Mouse (Mus musculus) adrenal gland, postnatal 4 days (tissue): ENCODE data around the gene Eml3. TPM values are rescaled to one million over a fixed set of nuclear protein-coding genes. Genes with fewer than 3 reads are reported as not detected.

ENCODE experiments used
- DNase-seq, 2 experiments: peaks; one replicate each; pipeline ENCODE4 v3.0.0; 2021 to 2022; ENCODE audit warnings: low spot score in 2 of 2, mixed read lengths in 2 of 2
- microRNA-seq: library from miRNA; unstranded; fragments of <30 nt; microRNA quantifications from one replicate; pipeline ENCODE4 v1.2.0, GENCODE M21; 2021
- total RNA-seq, 2 experiments: library from RNA; stranded (reverse); gene quantifications; 2 replicates each; pipeline ENCODE4 v1.2.3; 2021

Eml3 gene
- total RNA-seq, 2 experiments from 2014 or later, result 65.2 to 72.1 TPM

DNA sequence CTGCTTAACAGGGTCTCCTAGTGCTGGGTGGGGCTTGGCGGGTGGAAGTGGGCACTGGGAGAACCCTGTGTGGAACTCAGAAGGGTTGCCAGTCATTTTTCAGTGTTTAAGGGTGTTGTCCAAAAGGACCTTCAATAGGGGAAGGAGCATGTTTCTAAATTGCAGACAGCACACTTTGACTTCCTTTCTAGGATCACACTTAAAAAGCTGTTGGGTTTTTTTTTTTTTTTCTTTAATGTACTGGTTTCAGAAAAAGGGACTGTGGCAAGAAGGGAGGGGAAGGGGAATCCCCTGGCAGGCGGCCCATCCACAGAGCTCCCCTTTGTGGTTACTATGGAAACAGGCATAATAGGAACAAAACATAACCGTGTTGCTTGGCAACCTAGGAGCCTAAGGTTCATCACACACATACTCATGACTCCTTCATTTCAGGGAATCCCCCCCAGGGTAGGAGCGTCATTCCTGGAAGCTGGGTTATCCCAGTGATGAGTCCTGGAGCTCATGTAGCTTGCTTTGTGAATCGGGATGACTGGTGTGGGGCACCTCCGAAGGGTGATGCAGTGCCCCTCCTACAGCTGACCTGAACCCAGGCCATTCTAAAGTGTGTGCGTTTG lies 55.0 kb downstream of the Eml3 start:
- DNase-seq, result no peak

DNA sequence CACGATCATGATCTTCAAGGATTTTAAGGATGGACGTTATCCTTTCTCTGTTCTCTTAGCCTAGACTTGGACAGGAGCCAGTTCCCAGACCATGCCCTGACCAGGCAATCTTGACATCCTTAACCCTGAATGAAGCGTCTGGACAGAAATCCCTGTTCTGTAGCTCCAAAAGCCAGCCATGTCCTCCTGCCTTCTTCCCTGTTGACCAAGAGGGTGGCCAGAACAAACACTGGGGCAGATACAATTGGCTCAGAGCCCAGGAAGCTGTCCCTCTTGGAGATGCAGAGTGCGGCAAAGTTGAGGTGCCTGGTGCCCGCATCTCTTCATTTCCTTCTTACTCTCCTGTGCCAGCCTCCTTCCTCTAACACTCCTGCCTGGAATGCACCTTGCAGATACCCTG lies 56.5 kb downstream of the Eml3 start:
- DNase-seq, result no peak

DNA sequence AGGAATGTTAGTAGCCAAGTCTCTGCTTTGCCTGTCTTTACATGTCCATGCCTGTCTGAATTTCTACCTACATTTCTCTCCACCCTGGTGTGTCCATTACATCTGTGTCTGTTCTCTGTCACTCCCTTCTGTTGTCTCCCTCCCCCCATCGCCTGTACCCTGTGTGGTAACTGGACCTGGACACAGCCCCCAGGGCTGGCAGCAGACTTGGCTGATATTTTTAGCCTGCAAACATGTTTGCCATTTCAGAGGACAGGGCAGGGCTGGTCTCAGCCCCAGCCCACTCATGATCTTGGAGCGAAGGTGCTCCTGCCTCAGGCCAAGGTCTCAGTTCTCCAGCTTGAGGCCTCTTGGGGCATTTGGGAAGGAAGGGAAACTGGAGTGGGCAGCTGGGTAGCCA lies 58.5 kb downstream of the Eml3 start:
- DNase-seq, result no peak

DNA sequence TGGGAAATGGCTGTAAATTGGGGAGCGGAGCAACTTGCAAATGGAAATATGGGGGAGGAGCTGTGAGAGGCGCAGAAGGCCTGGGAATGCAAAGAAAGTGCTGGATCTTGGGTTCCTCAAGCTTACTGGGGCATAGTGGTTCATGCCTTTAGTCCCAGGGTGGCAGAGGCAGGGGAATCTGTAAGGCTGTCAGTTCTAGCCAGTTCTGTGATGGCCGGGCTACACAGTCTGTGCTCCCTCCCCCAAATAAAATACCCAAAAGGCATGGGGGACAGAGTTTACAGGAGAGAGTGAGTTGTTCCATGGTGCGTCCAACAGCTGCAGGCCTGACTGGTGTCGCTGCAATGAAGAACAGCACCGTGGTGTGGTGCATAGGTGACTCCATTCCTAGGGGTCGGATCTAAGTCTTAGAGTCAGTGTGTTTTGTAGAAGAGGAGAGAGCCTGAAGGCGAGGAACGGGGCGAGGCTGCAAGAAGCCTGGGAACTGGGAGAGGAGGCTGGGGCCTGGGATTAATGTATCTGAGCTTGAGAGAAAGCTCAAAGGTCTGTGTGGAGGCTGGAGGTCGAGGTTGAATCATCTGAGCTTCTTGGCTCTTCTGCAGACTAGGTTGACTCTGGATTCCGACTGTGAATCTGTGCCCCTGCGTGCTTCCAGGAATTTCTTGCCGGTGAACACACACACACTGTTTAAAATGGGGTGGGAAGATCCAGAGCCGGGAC lies 59.2 kb downstream of the Eml3 start:
- DNase-seq, result no peak

DNA sequence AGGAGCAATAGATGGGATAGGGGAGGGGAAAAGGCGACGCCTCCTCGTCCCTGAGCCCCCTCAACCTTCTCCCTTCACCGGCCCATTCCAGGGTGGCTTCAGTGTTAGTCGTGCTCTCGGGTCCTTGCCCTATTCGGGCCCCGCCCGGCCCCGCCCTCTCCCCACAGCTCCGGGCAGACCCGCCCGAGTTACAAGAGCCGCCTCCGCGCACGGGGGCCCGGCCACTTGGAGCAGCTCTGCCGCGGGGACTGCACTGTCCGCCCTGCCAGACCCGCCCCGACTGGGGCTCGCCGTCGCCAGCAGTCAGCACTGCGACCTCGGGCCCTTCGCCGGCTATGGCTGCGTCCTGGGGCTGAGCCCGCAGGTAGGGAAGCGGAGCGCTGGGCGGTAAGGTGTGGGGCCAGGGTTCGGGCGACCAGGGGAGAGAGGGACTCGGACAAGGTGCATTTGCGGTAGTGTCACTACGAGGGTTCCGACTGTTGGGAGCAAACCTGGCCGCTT lies 59.8 kb downstream of the Eml3 start, which contains the start of gene Ahnak:
Gene Ahnak (plus strand): TSS at position 219 of the 501 bp plus-strand sequence.
- peak; percentile 55 to 58 for DNase-seq

DNA sequence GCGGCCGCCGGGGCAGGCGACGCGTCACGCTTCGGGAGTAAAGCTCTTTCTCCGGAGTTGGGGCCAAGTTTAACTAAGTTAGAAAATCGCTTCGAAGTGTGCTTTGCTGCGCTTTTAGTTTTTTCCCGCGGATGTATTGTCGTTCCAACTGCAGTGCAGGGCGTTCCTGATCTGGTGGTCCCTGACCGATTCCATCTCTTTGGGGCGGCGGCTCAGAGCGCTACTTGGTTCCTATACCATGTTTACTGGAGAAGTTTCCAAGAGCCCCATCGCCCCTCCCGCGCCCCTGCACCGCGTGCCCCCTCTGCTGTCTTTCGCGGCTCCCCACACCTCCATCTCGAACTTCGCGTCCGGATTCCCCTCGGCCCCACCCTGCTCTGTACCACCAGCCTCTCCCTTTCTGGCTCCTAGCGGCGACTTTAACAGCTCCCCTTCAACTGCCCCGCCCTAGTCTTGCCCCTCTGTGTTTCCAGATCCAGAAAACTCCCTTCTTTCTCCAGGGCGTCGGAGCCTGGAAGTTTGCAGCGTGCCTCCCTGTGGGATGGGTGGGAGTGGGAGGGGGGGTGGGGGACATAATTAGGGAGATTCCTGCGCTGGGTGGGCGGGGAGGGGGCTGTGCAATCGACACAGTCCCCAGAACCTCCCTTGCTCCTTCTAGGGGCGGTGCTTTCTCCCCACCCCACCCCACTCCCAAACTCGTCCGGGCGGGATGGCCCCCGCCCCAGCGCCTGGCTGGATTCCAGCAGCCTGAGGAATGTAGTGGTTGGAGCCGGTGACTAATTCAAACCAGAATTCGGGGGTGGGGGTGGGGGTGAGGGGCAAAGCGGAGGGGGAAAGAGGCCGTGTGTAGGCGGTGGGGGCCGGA lies 60.4 kb downstream of the Eml3 start:
- peak; percentile 62 to 74 for DNase-seq

DNA sequence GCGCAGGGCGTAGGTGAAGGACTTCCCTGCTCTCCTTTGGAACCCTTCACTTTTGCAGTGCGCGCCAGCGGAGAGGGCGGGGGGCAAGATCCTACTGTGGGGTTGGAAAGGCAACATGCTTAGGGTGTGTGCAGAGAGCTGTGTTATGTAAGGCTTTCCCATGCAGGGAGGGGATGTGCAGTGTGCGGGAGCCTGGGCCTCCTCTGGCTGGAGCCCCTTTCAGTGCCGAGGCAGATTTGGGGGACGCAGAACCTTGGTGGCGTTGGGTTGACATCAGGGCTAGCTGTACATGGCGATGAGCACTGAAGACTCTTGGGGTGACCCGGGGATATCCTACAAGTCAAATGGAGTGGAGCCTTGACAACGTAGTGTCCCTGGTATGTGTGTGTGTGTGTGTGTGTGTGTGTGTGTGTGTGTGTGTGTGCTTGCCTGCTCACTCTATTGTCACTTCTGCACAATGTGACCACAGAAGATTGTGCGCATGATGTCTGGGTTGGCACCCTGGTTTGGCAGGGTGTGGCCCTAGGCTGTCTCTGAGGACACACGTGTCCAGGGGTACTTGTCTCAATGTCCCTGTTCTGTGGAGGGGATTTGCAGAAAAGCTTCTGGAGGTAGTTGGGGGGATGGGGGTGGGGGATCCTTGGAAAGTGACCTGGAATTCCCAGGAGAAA lies 61.2 kb downstream of the Eml3 start:
- no peak for DNase-seq

Small RNA genes lying within 50 kb of the gene (microRNA-seq; reads per million reads assigned to microRNA genes)
- gene Mir5136, result 0.79 reads per million

Other genes with a start within 250 kb of the Eml3 start
- gene Slc3a2, start 206.2 kb upstream of the Eml3 start, total RNA-seq, result 100 to 1,000 TPM; 161 to 174 TPM
- 10 to 100 TPM; 64.2 to 64.3 TPM for gene Wdr74, start 193.7 kb upstream of the Eml3 start, total RNA-seq
- gene 1700092M07Rik, start 188.8 kb upstream of the Eml3 start, total RNA-seq, result 1 to 10 TPM; 2.3 to 2.5 TPM
- 100 to 1,000 TPM; 118 to 125 TPM for gene Stx5a, start 188.1 kb upstream of the Eml3 start, total RNA-seq
- gene Nxf1, start 172.5 kb upstream of the Eml3 start, total RNA-seq, result 100 to 1,000 TPM; 124 to 145 TPM
- gene Tmem223, start 158.6 kb upstream of the Eml3 start, total RNA-seq, result 100 to 1,000 TPM; 102 to 103 TPM
- 10 to 100 TPM; 65.4 to 68.6 TPM for gene Tmem179b, start 155.1 kb upstream of the Eml3 start, total RNA-seq
- 10 to 100 TPM; 18.3 to 18.9 TPM for gene Taf6l, start 143.1 kb upstream of the Eml3 start, total RNA-seq
- gene Polr2g, start 131.0 kb upstream of the Eml3 start, total RNA-seq, result 100 to 1,000 TPM; 103 TPM
- 1 to 10 TPM; 2.0 to 2.4 TPM for gene Zbtb3, start 127.0 kb upstream of the Eml3 start, total RNA-seq
- gene Ttc9c, start 110.2 kb upstream of the Eml3 start, total RNA-seq, result 10 to 100 TPM; 32.1 to 34.3 TPM
- gene Hnrnpul2, start 109.5 kb upstream of the Eml3 start, total RNA-seq, result 10 to 100 TPM; 73.5 to 83.1 TPM
- not detected for gene AC129217.1, start 99.8 kb upstream of the Eml3 start, total RNA-seq
- 100 to 1,000 TPM in 1 of 2 experiments, 10 to 100 TPM in 1; 91.5 to 102 TPM for gene Bscl2, start 92.1 kb upstream of the Eml3 start, total RNA-seq
- gene Gng3, start 90.4 kb upstream of the Eml3 start, total RNA-seq, result 10 to 100 TPM; 14.5 to 16.3 TPM
- gene Lrrn4cl, start 78.8 kb upstream of the Eml3 start, total RNA-seq, result 1 to 10 TPM; 3.5 to 4.2 TPM
- gene Ubxn1, start 58.1 kb upstream of the Eml3 start, total RNA-seq, result 100 to 1,000 TPM; 217 to 224 TPM
- gene Uqcc3, start 48.6 kb upstream of the Eml3 start, total RNA-seq, result 10 to 100 TPM; 56.6 to 59.1 TPM
- 10 to 100 TPM; 11.8 to 12.7 TPM for gene Lbhd1, start 45.8 kb upstream of the Eml3 start, total RNA-seq
- gene Gm49403, start 45.6 kb upstream of the Eml3 start, total RNA-seq, result not detected
- gene 1810009A15Rik, start 40.7 kb upstream of the Eml3 start, total RNA-seq, result 10 to 100 TPM; 36.7 to 37.7 TPM
- 1 to 10 TPM; 2.8 to 3.3 TPM for gene Gm49416, start 40.6 kb upstream of the Eml3 start, total RNA-seq
- 10 to 100 TPM; 29.6 to 30.9 TPM for gene Ints5, start 36.5 kb upstream of the Eml3 start, total RNA-seq
- gene Ganab, start 31.5 kb upstream of the Eml3 start, total RNA-seq, result 100 to 1,000 TPM; 183 to 194 TPM
- gene B3gat3, start 9.2 kb upstream of the Eml3 start, total RNA-seq, result 10 to 100 TPM; 56.2 to 56.8 TPM
- 10 to 100 TPM; 13.3 to 15.3 TPM for gene Rom1, start 196 bp upstream of the Eml3 start, total RNA-seq
- 100 to 1,000 TPM; 141 to 144 TPM for gene Mta2, start 12.3 kb downstream of the Eml3 start, total RNA-seq
- 10 to 100 TPM; 23.2 to 26.9 TPM for gene Tut1, start 24.3 kb downstream of the Eml3 start, total RNA-seq
- gene Eef1g, start 37.5 kb downstream of the Eml3 start, total RNA-seq, result 100 to 1,000 TPM; 505 to 508 TPM
- gene Ahnak, start 59.7 kb downstream of the Eml3 start, total RNA-seq, result 100 to 1,000 TPM; 125 to 131 TPM
- gene Scgb1a1, start 158.4 kb downstream of the Eml3 start, total RNA-seq, result not detected
- gene Asrgl1, start 206.1 kb downstream of the Eml3 start, total RNA-seq, result 10 to 100 TPM; 23.7 to 25.1 TPM